In genomic region chr7:127771262-127771661, GRCm38 (mm10) we compare ENCODE assay signal across 10 mouse cellular contexts. TPM values are rescaled to one million over a fixed set of nuclear protein-coding genes. Genes with fewer than 3 reads are reported as not detected.
A peak's percentile ranks its signal among the peaks of the same experiment; 100 is the strongest.
DNase-seq lines count a peak whose midpoint lies in the region; ATAC-seq and TF ChIP-seq lines count a peak whose summit lies in the region.
"Had no signal": no experiment of that assay in that cellular context is flagged by ENCODE, and none has a peak within 500 bp of the region (broad histone marks: within the 10 kb centered on the region; RNA-seq: fewer than 3 reads in every experiment).

No protein-coding gene starts in this region.

- H3K36me3 ChIP-seq in hindbrain, embryonic 14.5 days (replicated peaks; ENCODE audit: control insufficient read depth, insufficient read depth), result peaks cover 20% of the 10 kb centered on the region
- peaks cover 13% of the 10 kb centered on the region; the same call in 1 of the 2 replicates for H3K36me3 ChIP-seq in hindbrain, postnatal 0 days (ENCODE audit: insufficient read depth, low read length)
- H3K36me3 ChIP-seq in thymus, adult 2 months (ENCODE audit: control insufficient read depth, insufficient read depth, low read length), result no peaks in the 10 kb centered on the region
- H3K36me3 ChIP-seq in limb, embryonic 12.5 days, result peaks cover 23% of the 10 kb centered on the region

- WGBS in hindbrain, embryonic 14.5 days, result 74% methylated on average over 5 of the region's 5 CpGs
- WGBS in hindbrain, postnatal 0 days, result 69% methylated on average over 5 of the region's 5 CpGs
- 43% methylated on average over 5 of the region's 5 CpGs for WGBS in thymus, adult 2 months
- 72% methylated on average over 5 of the region's 5 CpGs for WGBS in limb, embryonic 12.5 days

- no peak for TF ChIP-seq CTCF in hindbrain, postnatal 0 days (IDR thresholded peaks at IDR 0.05; ENCODE audit: low read depth)
- no peak for TF ChIP-seq CTCF in thymus, adult 2 months (IDR thresholded peaks at IDR 0.05; ENCODE audit: borderline replicate concordance, control insufficient read depth, extremely low read depth, insufficient read depth, low read length, poor library complexity)

- DNase-seq in hindbrain, embryonic 14.5 days (ENCODE audit: low spot score), result no peak
- no peak for DNase-seq in hindbrain, postnatal 0 days (ENCODE audit: low spot score)
- DNase-seq in thymus, postnatal 25 days, result peak; percentile 18
- no peak for DNase-seq in thymus, adult 2 months
- no peak for DNase-seq in gastrocnemius, adult 18-20 months (ENCODE audit: low spot score)
- DNase-seq in urinary bladder, postnatal 36 days (ENCODE audit: low spot score in 2 of 2), result no peak

- no peak overlapping the region for H3K27ac ChIP-seq in hindbrain, embryonic 14.5 days
- no peak overlapping the region for H3K27ac ChIP-seq in hindbrain, postnatal 0 days
- no peak overlapping the region for H3K27ac ChIP-seq in thymus, adult 2 months (ENCODE audit: control insufficient read depth, insufficient read depth, low read length)
- 0 out of 2 replicates have a peak overlapping the region, but pooled peaks have one; percentile 96 for H3K27ac ChIP-seq in limb, embryonic 12.5 days
- H3K27ac ChIP-seq: midbrain, embryonic 12.5 days had no signal

- peaks cover 18% of the 10 kb centered on the region; the same call in 1 of the 2 replicates for H3K4me1 ChIP-seq in hindbrain, embryonic 14.5 days (replicated peaks; ENCODE audit: control insufficient read depth, insufficient read depth, low read length)
- H3K4me1 ChIP-seq in hindbrain, postnatal 0 days (ENCODE audit: insufficient read depth, low read length), result peaks cover 6% of the 10 kb centered on the region
- H3K4me1 ChIP-seq in thymus, adult 2 months (replicated peaks; ENCODE audit: control insufficient read depth, insufficient read depth, low read length), result peaks cover 29% of the 10 kb centered on the region
- H3K4me1 ChIP-seq in limb, embryonic 12.5 days (replicated peaks), result peaks cover 40% of the 10 kb centered on the region

- H3K4me3 ChIP-seq in hindbrain, embryonic 14.5 days (replicated peaks; ENCODE audit: low read length), result no peak overlapping the region
- no peak overlapping the region for H3K4me3 ChIP-seq in hindbrain, postnatal 0 days (ENCODE audit: low read length)
- H3K4me3 ChIP-seq in thymus, adult 2 months (ENCODE audit: control insufficient read depth, insufficient read depth, low read length), result no peak overlapping the region
- H3K4me3 ChIP-seq in limb, embryonic 12.5 days (replicated peaks), result 0 out of 2 replicates have a peak overlapping the region, but pooled peaks have one; percentile 67

- 0 out of 2 replicates have a peak overlapping the region, but pooled peaks have one; percentile 68 for H3K4me2 ChIP-seq in hindbrain, embryonic 14.5 days (replicated peaks)
- no peak overlapping the region for H3K4me2 ChIP-seq in hindbrain, postnatal 0 days (ENCODE audit: low read depth, low read length)
- peak overlapping the region; percentile 92 for H3K4me2 ChIP-seq in limb, embryonic 12.5 days

- no peak for TF ChIP-seq POLR2A in thymus, adult 2 months (IDR thresholded peaks at IDR 0.05; ENCODE audit: control insufficient read depth, extremely low read depth, insufficient read depth, low read length, poor library complexity)

- H3K9me3 ChIP-seq in hindbrain, embryonic 14.5 days (ENCODE audit: control insufficient read depth, low read length), result no peaks in the 10 kb centered on the region
- no peaks in the 10 kb centered on the region for H3K9me3 ChIP-seq in hindbrain, postnatal 0 days (ENCODE audit: low read length)
- no peaks in the 10 kb centered on the region for H3K9me3 ChIP-seq in limb, embryonic 12.5 days
- H3K9me3 ChIP-seq: midbrain, embryonic 12.5 days had no signal

- H3K9ac ChIP-seq in hindbrain, embryonic 14.5 days, result peak overlapping the region; percentile 65; the same call in 1 of the 2 replicates
- no peak overlapping the region for H3K9ac ChIP-seq in hindbrain, postnatal 0 days (replicated peaks; ENCODE audit: low read length)
- H3K9ac ChIP-seq in limb, embryonic 12.5 days (replicated peaks), result peak overlapping the region; percentile 86; the same call in 1 of the 2 replicates

- ATAC-seq in hindbrain, embryonic 14.5 days (ENCODE audit: low FRiP score), result no peak
- ATAC-seq in hindbrain, postnatal 0 days, result no peak
- no peak for ATAC-seq in limb, embryonic 12.5 days (ENCODE audit: insufficient number of reproducible peaks, insufficient read depth, low FRiP score, low TSS enrichment, low read depth)
- no peak for ATAC-seq in CD4-positive, CD25-positive, alpha-beta regulatory T cell, adult 4 months

- no peaks in the 10 kb centered on the region for H3K27me3 ChIP-seq in hindbrain, embryonic 14.5 days (ENCODE audit: control insufficient read depth, insufficient read depth, low read length)
- H3K27me3 ChIP-seq in hindbrain, postnatal 0 days (ENCODE audit: insufficient read depth, low read length), result no peaks in the 10 kb centered on the region
- H3K27me3 ChIP-seq in thymus, adult 2 months (ENCODE audit: control insufficient read depth, insufficient read depth, low read length), result no peaks in the 10 kb centered on the region
- H3K27me3 ChIP-seq in limb, embryonic 12.5 days, result no peaks in the 10 kb centered on the region
- H3K27me3 ChIP-seq: midbrain, embryonic 12.5 days had no signal

RNA-seq across cellular contexts. Expression of gene Orai3, which starts 1.6 kb away (rescaled TPM):
- 4.8 and 7.3 TPM in 2 replicates for polyA plus RNA-seq in hindbrain, embryonic 14.5 days (2014; fragmentation: Nextera tagmentation; extraction: Ambion mirVana)
- total RNA-seq in hindbrain, postnatal 0 days (2014; rRNA removed), result 20.0 and 35.8 TPM in 2 replicates
- polyA plus RNA-seq in hindbrain, postnatal 0 days (2015; fragmentation: Nextera tagmentation; extraction: Ambion mirVana), result 10.8 and 11.3 TPM in 2 replicates
- polyA plus RNA-seq in thymus, adult 2 months (2012; rRNA removed), result 23.8 and 27.0 TPM in 2 replicates
- 15.2 and 15.4 TPM in 2 replicates for polyA plus RNA-seq in limb, embryonic 12.5 days (2016; fragmentation: Nextera tagmentation; extraction: Ambion mirVana)
- polyA plus RNA-seq in CD4-positive, CD25-positive, alpha-beta regulatory T cell, adult 4 months (2017; shearing (Covaris generic)), result 10 to 100 TPM; 12.8 to 15.4 TPM
- total RNA-seq in gastrocnemius, adult 18-20 months (2021), result 10 to 100 TPM; 11.4 TPM

RNA-seq across cellular contexts. Expression of gene Setd1a, which starts 5.2 kb away (rescaled TPM):
- 18.7 and 19.1 TPM in 2 replicates for polyA plus RNA-seq in hindbrain, embryonic 14.5 days (2014; fragmentation: Nextera tagmentation; extraction: Ambion mirVana)
- 17.8 and 18.2 TPM in 2 replicates for total RNA-seq in hindbrain, postnatal 0 days (2014; rRNA removed)
- polyA plus RNA-seq in hindbrain, postnatal 0 days (2015; fragmentation: Nextera tagmentation; extraction: Ambion mirVana), result 10.5 and 16.0 TPM in 2 replicates
- polyA plus RNA-seq in thymus, adult 2 months (2012; rRNA removed), result 29.9 and 36.7 TPM in 2 replicates
- 24.7 and 25.2 TPM in 2 replicates for polyA plus RNA-seq in limb, embryonic 12.5 days (2016; fragmentation: Nextera tagmentation; extraction: Ambion mirVana)
- polyA plus RNA-seq in CD4-positive, CD25-positive, alpha-beta regulatory T cell, adult 4 months (2017; shearing (Covaris generic)), result 1 to 10 TPM; 5.8 to 6.6 TPM
- total RNA-seq in gastrocnemius, adult 18-20 months (2021), result 10 to 100 TPM; 16.2 to 17.6 TPM

RNA-seq across cellular contexts. Expression of gene Gm49388, which starts 14.1 kb away (rescaled TPM):
- polyA plus RNA-seq in hindbrain, embryonic 14.5 days (2014; fragmentation: Nextera tagmentation; extraction: Ambion mirVana), result not detected in 2 replicates
- total RNA-seq in hindbrain, postnatal 0 days (2014; rRNA removed), result 0.05 and 2.9 TPM in 2 replicates
- not detected in 2 replicates for polyA plus RNA-seq in hindbrain, postnatal 0 days (2015; fragmentation: Nextera tagmentation; extraction: Ambion mirVana)
- not detected in 2 replicates for polyA plus RNA-seq in thymus, adult 2 months (2012; rRNA removed)
- not detected in 2 replicates for polyA plus RNA-seq in limb, embryonic 12.5 days (2016; fragmentation: Nextera tagmentation; extraction: Ambion mirVana)
- polyA plus RNA-seq in CD4-positive, CD25-positive, alpha-beta regulatory T cell, adult 4 months (2017; shearing (Covaris generic)), result under 1 TPM; 0.65 to 0.99 TPM
- total RNA-seq in gastrocnemius, adult 18-20 months (2021), result 1 to 10 TPM in 1 of 2 experiments, under 1 TPM in 1; 0.78 to 2.0 TPM
- polyA plus RNA-seq: brain, embryonic 14.5 days; midbrain, embryonic 12.5 days had no signal

RNA-seq across cellular contexts. Expression of gene Fbxl19, which starts 26.9 kb away (rescaled TPM):
- polyA plus RNA-seq in hindbrain, embryonic 14.5 days (2014; fragmentation: Nextera tagmentation; extraction: Ambion mirVana), result 5.6 and 6.9 TPM in 2 replicates
- total RNA-seq in hindbrain, postnatal 0 days (2014; rRNA removed), result 191 and 192 TPM in 2 replicates
- 6.8 and 7.0 TPM in 2 replicates for polyA plus RNA-seq in hindbrain, postnatal 0 days (2015; fragmentation: Nextera tagmentation; extraction: Ambion mirVana)
- 38.9 and 43.7 TPM in 2 replicates for polyA plus RNA-seq in thymus, adult 2 months (2012; rRNA removed)
- polyA plus RNA-seq in limb, embryonic 12.5 days (2016; fragmentation: Nextera tagmentation; extraction: Ambion mirVana), result 9.0 and 10.5 TPM in 2 replicates
- under 1 TPM; 0.12 to 0.62 TPM for polyA plus RNA-seq in CD4-positive, CD25-positive, alpha-beta regulatory T cell, adult 4 months (2017; shearing (Covaris generic))
- 1 to 10 TPM; 1.4 to 1.7 TPM for total RNA-seq in gastrocnemius, adult 18-20 months (2021)

RNA-seq across cellular contexts. Expression of gene Hsd3b7, which starts 29.1 kb away (rescaled TPM):
- polyA plus RNA-seq in hindbrain, embryonic 14.5 days (2014; fragmentation: Nextera tagmentation; extraction: Ambion mirVana), result 10.6 and 11.0 TPM in 2 replicates
- total RNA-seq in hindbrain, postnatal 0 days (2014; rRNA removed), result 11.0 and 12.1 TPM in 2 replicates
- polyA plus RNA-seq in hindbrain, postnatal 0 days (2015; fragmentation: Nextera tagmentation; extraction: Ambion mirVana), result 10.3 and 11.3 TPM in 2 replicates
- 25.9 and 30.1 TPM in 2 replicates for polyA plus RNA-seq in thymus, adult 2 months (2012; rRNA removed)
- polyA plus RNA-seq in limb, embryonic 12.5 days (2016; fragmentation: Nextera tagmentation; extraction: Ambion mirVana), result 9.5 and 9.8 TPM in 2 replicates
- 1 to 10 TPM; 3.9 to 6.8 TPM for polyA plus RNA-seq in CD4-positive, CD25-positive, alpha-beta regulatory T cell, adult 4 months (2017; shearing (Covaris generic))
- 1 to 10 TPM; 4.2 TPM for total RNA-seq in gastrocnemius, adult 18-20 months (2021)
